Mouse (Mus musculus) embryonic facial prominence, embryonic 13.5 days (tissue): ENCODE results near the gene Amacr. TPM values are rescaled to one million over a fixed set of nuclear protein-coding genes. Genes with fewer than 3 reads are reported as not detected.

Experiments used
- ATAC-seq: fragments of 200-750 bp; cut with Nextera tagmentation; 2 replicates; pipeline ENCODE4 v1.8.0; 2017; ENCODE audit warnings: low read depth; ENCODE audit not compliant: insufficient number of reproducible peaks, insufficient read depth, low FRiP score, low TSS enrichment
- H3K27ac ChIP-seq: fragments of 300-500 bp; sonication (generic); 2 replicates; pipeline ENCODE4 v1.5.1; 2015; ENCODE audit warnings: moderate library complexity, mild to moderate bottlenecking, inconsistent platforms
- H3K27me3 ChIP-seq: fragments of 300-500 bp; sonication (generic); 2 replicates; pipeline ENCODE4 v1.6.1; 2015; ENCODE audit warnings: mild to moderate bottlenecking, inconsistent platforms
- H3K36me3 ChIP-seq: fragments of 300-500 bp; sonication (generic); 2 replicates; pipeline ENCODE4 v1.6.1; 2015; ENCODE audit warnings: mild to moderate bottlenecking, inconsistent platforms
- H3K4me1 ChIP-seq: fragments of 300-500 bp; sonication (generic); 2 replicates; pipeline ENCODE4 v1.6.1; 2015; ENCODE audit warnings: inconsistent platforms
- H3K4me2 ChIP-seq: fragments of 300-500 bp; sonication (generic); 2 replicates; pipeline ENCODE4 v1.6.1; 2015; ENCODE audit warnings: moderate library complexity, mild to moderate bottlenecking, inconsistent platforms
- H3K4me3 ChIP-seq: fragments of 300-500 bp; sonication (generic); 2 replicates; pipeline ENCODE4 v1.5.1; 2015; ENCODE audit warnings: mild to moderate bottlenecking, inconsistent platforms
- H3K9ac ChIP-seq: fragments of 300-500 bp; sonication (generic); 2 replicates; pipeline ENCODE4 v1.6.1; 2015; ENCODE audit warnings: mild to moderate bottlenecking, inconsistent platforms
- H3K9me3 ChIP-seq: fragments of 300-500 bp; sonication (generic); 2 replicates; pipeline ENCODE4 v1.6.1; 2016; ENCODE audit warnings: inconsistent platforms
- WGBS: fragments of 180-500 bp; shearing (Covaris S2); methylation state at CpG from one replicate; pipeline ENCODE4 v1.1.7; 2015; ENCODE audit warnings: mixed read lengths; 5-methylcytosine and 5-hydroxymethylcytosine counted together
- polyA plus RNA-seq: library from polyadenylated mRNA; unstranded; fragments of >200 nt; fragmentation: Nextera tagmentation; extraction: Ambion mirVana; gene quantifications from 2 replicates; pipeline ENCODE4 v1.2.1, GENCODE M21; 2015

The Amacr gene
- 18.7 and 23.5 TPM in 2 replicates for polyA plus RNA-seq

GRCm38 (mm10) chr15:10981377-10982063 lies at the start of gene Amacr:
Gene Amacr, plus strand, starts transcription at chr15:10981756.
- H3K4me1 ChIP-seq = peaks cover 9% of the 10 kb centered on the region
- H3K4me3 ChIP-seq = peak within 1 kb of the TSS; percentile 69
- peak; percentile 98 for ATAC-seq
- H3K4me2 ChIP-seq = peak within 1 kb of the TSS; percentile 75
- peak within 1 kb of the TSS; percentile 90 for H3K27ac ChIP-seq
- peak within 1 kb of the TSS; percentile 79 for H3K9ac ChIP-seq
- no peaks in the 10 kb centered on the region for H3K27me3 ChIP-seq
- peaks cover 5% of the 10 kb centered on the region; the same call in 1 of the 2 replicates for H3K36me3 ChIP-seq
- H3K9me3 ChIP-seq = no peaks in the 10 kb centered on the region
- under 1% methylated on average over 52 of the region's 52 CpGs for WGBS

- H3K4me2 ChIP-seq = no peak overlapping the region
- no peaks in the 10 kb centered on the region for H3K9me3 ChIP-seq
- H3K9ac ChIP-seq = no peak overlapping the region
- no peaks in the 10 kb centered on the region for H3K4me1 ChIP-seq
- 62% methylated on average over 1 of the region's 1 CpGs for WGBS
- ATAC-seq = no peak
- no peaks in the 10 kb centered on the region for H3K27me3 ChIP-seq
- no peak overlapping the region for H3K4me3 ChIP-seq
- no peak overlapping the region for H3K27ac ChIP-seq
- H3K36me3 ChIP-seq = no peaks in the 10 kb centered on the region
Measured at GRCm38 (mm10) chr15:10933930-10934329, 47.6 kb upstream of the Amacr start.

GRCm38 (mm10) chr15:10940148-10941108 lies 41.1 kb upstream of the Amacr start:
- no peak for ATAC-seq
- Histone ChIP-seq H3K27ac (no peak overlapping the region), H3K4me2 (no peak overlapping the region), H3K27me3 (no peaks in the 10 kb centered on the region), H3K36me3 (no peaks in the 10 kb centered on the region), H3K9ac (no peak overlapping the region), H3K9me3 (no peaks in the 10 kb centered on the region), H3K4me1 (0 out of 2 replicates have a peak, but pooled peaks cover 6% of the 10 kb centered on the region), H3K4me3 (no peak overlapping the region)
- 61% methylated on average over 15 of the region's 15 CpGs for WGBS

- no peaks in the 10 kb centered on the region for H3K27me3 ChIP-seq
- H3K36me3 ChIP-seq = no peaks in the 10 kb centered on the region
- H3K4me3 ChIP-seq = no peak overlapping the region
- H3K9ac ChIP-seq = no peak overlapping the region
- ATAC-seq = no peak
- H3K4me2 ChIP-seq = no peak overlapping the region
- H3K9me3 ChIP-seq = no peaks in the 10 kb centered on the region
- 64% methylated on average over 6 of the region's 6 CpGs for WGBS
- H3K27ac ChIP-seq = no peak overlapping the region
- H3K4me1 ChIP-seq = 0 out of 2 replicates have a peak, but pooled peaks cover 6% of the 10 kb centered on the region
Measured at GRCm38 (mm10) chr15:10941901-10942300, 39.7 kb upstream of the Amacr start.

- Histone ChIP-seq H3K27me3 (peaks cover 7% of the 10 kb centered on the region; the same call in 1 of the 2 replicates), H3K27ac (no peak overlapping the region), H3K9ac (no peak overlapping the region), H3K4me2 (no peak overlapping the region), H3K36me3 (no peaks in the 10 kb centered on the region), H3K9me3 (no peaks in the 10 kb centered on the region), H3K4me1 (peaks cover 12% of the 10 kb centered on the region), H3K4me3 (no peak overlapping the region)
- ATAC-seq = no peak
- 83% methylated on average over 1 of the region's 1 CpGs for WGBS
Measured at GRCm38 (mm10) chr15:10947852-10948251, 33.7 kb upstream of the Amacr start.

- H3K9ac ChIP-seq = no peak within 1 kb of the TSS
- H3K27ac ChIP-seq = peak within 1 kb of the TSS; percentile 52
- peaks cover 20% of the 10 kb centered on the region for H3K4me1 ChIP-seq
- WGBS = 64% methylated on average over 23 of the region's 23 CpGs
- no peak within 1 kb of the TSS for H3K4me2 ChIP-seq
- no peak for ATAC-seq
- peaks cover 7% of the 10 kb centered on the region; the same call in 1 of the 2 replicates for H3K27me3 ChIP-seq
- no peaks in the 10 kb centered on the region for H3K9me3 ChIP-seq
- no peak within 1 kb of the TSS for H3K4me3 ChIP-seq
- no peaks in the 10 kb centered on the region for H3K36me3 ChIP-seq
Measured at GRCm38 (mm10) chr15:10951951-10952759, 29.4 kb upstream of the Amacr start, which contains the start of gene C1qtnf3. Gene C1qtnf3, plus strand, starts transcription at chr15:10952332.

- no peak for ATAC-seq
- Histone ChIP-seq H3K27ac (peak overlapping the region; percentile 52), H3K4me1 (peaks cover 20% of the 10 kb centered on the region), H3K4me2 (no peak overlapping the region), H3K27me3 (peaks cover 7% of the 10 kb centered on the region; the same call in 1 of the 2 replicates), H3K9me3 (no peaks in the 10 kb centered on the region), H3K36me3 (no peaks in the 10 kb centered on the region), H3K9ac (no peak overlapping the region), H3K4me3 (no peak overlapping the region)
- 59% methylated on average over 4 of the region's 4 CpGs for WGBS
Measured at GRCm38 (mm10) chr15:10952760-10953305, 28.7 kb upstream of the Amacr start.

- WGBS = 40% methylated on average over 1 of the region's 1 CpGs
Measured at GRCm38 (mm10) chr15:10953465-10953864, 28.1 kb upstream of the Amacr start.

GRCm38 (mm10) chr15:10954381-10955016 lies 27.1 kb upstream of the Amacr start:
- no peak for ATAC-seq
- no peak overlapping the region for H3K9ac ChIP-seq

More at GRCm38 (mm10) chr15:10953465-10953864, 28.1 kb upstream of the Amacr start:
- H3K36me3 ChIP-seq = no peaks in the 10 kb centered on the region
- H3K27me3 ChIP-seq = peaks cover 7% of the 10 kb centered on the region; the same call in 1 of the 2 replicates
- H3K4me3 ChIP-seq = no peak overlapping the region
- H3K9me3 ChIP-seq = no peaks in the 10 kb centered on the region
- H3K4me2 ChIP-seq = no peak overlapping the region
- ATAC-seq = no peak
- no peak overlapping the region for H3K9ac ChIP-seq
- H3K27ac ChIP-seq = 0 out of 2 replicates have a peak overlapping the region, but pooled peaks have one; percentile 28
- peaks cover 20% of the 10 kb centered on the region for H3K4me1 ChIP-seq

GRCm38 (mm10) chr15:10955156-10955555 lies 26.4 kb upstream of the Amacr start:
- Histone ChIP-seq H3K36me3 (no peaks in the 10 kb centered on the region), H3K9me3 (no peaks in the 10 kb centered on the region), H3K4me1 (peaks cover 20% of the 10 kb centered on the region), H3K9ac (no peak overlapping the region), H3K4me3 (no peak overlapping the region), H3K4me2 (no peak overlapping the region), H3K27ac (no peak overlapping the region), H3K27me3 (peaks cover 7% of the 10 kb centered on the region; the same call in 1 of the 2 replicates)
- WGBS = 67% methylated on average over 5 of the region's 5 CpGs
- no peak for ATAC-seq

More at GRCm38 (mm10) chr15:10954381-10955016, 27.1 kb upstream of the Amacr start:
- H3K36me3 ChIP-seq = no peaks in the 10 kb centered on the region
- no peaks in the 10 kb centered on the region for H3K9me3 ChIP-seq
- 88% methylated on average over 6 of the region's 6 CpGs for WGBS
- H3K4me3 ChIP-seq = no peak overlapping the region
- H3K27me3 ChIP-seq = peaks cover 7% of the 10 kb centered on the region; the same call in 1 of the 2 replicates
- H3K4me2 ChIP-seq = no peak overlapping the region
- H3K4me1 ChIP-seq = peaks cover 20% of the 10 kb centered on the region
- no peak overlapping the region for H3K27ac ChIP-seq
